Mouse (Mus musculus) adrenal gland, adult 10 weeks (tissue): Measurements from ENCODE around the gene 2210011C24Rik. TPM values are rescaled to one million over a fixed set of nuclear protein-coding genes. Genes with fewer than 3 reads are reported as not detected.

Source experiments
- polyA plus RNA-seq: library from polyadenylated mRNA; stranded (reverse); fragments of 350-450 nt; fragmentation: Illumina TruSeq; extraction: RNeasy Lipid Tissue Mini Kit (QIAGEN cat#74804); gene quantifications from one replicate; pipeline ENCODE4 v1.2.3, GENCODE M21; 2014; ENCODE audit warnings: low read depth, low replicate concordance

2210011C24Rik gene
- polyA plus RNA-seq, result not detected

DNA sequence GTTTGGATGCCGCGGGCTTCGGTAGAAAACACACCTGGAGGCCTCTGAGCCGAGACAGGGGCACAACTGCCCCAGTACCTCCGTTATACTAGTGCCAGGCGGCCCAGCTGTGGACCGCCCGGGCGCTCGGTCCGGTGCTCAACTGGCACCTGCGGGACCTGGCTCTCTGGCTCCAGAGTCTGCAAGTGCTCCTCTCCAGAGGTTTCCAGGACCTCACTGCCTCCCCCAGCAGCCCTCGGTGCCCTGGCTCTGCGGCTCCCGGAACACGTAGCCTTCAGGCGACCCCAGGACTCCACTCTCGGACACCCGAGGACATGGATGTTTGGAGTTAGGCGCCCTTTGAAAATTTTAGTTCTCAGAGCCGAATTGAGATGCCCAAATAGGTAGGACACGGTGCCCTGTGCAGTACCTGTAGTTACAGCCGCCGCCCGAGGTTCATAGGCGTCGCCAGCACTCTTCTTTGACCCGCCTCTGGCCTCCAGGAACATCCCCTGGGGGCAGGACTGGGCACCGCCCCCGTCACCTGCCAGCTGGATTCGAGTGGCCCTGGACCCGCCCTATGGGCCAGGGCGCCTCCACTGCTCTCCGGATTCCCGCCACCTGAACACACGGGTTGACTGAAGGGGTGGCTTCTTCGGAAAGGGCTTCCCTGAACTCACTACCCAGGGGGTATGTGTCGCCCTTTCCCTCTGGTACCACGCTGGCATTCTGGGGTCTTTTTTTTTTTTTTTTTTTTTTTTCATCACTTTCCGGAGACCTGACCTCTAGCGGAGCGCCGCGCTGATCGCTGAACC lies at the start of gene 2210011C24Rik:
2210011C24Rik (minus strand) TSS at position 467 of the 794 bp plus-strand sequence.

DNA sequence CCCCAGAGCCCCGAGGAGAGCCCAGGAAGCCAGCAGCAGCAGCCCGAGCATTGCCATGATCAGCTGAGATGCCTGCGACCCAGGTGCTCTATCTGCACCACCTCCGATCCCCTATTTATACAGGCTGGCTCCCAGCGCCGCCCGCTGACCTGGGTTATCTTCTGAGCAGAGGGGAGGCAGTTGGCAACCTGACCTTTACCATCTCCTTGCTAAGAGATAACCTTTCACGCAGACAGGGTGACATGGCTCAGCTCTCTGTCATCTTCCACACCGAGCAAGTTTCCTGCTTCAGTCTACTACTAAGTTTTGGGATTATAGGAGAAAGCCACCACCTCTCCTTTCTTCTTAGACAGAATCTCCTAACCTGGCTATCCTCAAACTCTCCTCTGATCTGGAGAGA lies 32.9 kb upstream of the 2210011C24Rik start, which contains the start of gene Rln3:
Rln3 (minus strand) TSS at position 101 of the 400 bp plus-strand sequence.

DNA sequence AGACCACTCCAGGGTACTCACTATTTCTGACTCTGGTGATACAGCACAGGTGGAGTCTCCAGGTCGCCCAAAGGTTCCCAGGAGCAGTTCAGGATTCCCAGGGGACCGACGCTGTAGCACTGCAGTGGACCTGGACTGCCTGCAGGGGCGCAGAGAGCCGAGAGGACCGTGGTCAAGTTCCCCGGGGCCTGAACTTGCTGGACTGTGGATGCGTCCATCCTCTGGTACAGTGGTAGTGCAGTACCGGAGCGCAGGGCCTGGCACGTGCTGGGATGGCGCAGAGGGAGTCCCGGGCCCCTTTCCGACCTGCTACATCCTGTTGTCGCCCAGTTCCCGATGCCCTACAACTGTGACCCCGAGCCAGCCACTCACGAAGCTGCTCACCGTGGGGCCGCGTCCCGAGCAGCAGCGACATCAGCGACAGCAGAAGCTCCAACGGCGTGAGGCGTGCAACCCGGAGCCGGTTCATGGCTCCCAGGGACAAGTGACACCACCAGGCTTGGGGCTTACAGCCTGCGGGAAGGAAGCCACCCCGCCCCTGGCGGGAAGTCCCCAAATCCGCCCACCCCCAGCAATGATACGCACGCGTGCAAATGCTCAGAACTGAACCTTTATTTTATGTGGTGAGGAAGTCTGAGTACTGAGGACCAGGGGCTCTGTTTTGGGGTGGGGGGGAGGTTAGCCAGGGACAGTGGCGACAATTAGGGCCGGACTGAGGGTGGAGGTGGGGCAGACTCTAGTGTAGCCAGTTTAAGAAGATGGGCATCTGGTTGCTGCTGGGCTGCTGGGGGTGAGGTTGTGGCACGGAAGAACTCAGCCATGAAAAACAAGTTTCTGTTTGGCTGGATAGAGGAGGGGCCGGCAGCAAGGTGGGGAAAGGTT lies 30.3 kb upstream of the 2210011C24Rik start, which contains the start of gene Il27ra:
Il27ra (minus strand) TSS at position 524 of the 882 bp plus-strand sequence.

DNA sequence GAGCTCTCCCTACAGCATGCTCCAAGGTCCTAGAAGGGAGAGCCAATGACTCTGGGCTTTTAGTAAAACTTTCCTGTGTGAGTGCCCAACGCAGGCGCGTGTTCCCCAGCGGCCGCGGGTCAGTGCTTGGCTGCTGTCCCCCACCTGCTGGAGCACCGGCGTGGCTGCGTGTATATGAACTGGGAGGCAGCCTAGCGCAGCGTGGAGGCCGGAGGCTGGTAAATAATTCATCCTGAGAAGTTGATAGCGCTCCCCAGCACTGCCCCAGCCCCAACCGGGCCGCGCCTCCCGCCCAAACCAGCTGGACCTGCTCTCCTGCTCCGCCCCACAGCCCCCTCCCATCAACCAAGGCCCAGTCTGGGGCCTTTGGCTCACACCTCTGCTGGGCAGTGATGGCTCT lies 9.1 kb upstream of the 2210011C24Rik start, which contains the start of gene Palm3:
Palm3 (plus strand) TSS at position 376 of the 400 bp plus-strand sequence.

DNA sequence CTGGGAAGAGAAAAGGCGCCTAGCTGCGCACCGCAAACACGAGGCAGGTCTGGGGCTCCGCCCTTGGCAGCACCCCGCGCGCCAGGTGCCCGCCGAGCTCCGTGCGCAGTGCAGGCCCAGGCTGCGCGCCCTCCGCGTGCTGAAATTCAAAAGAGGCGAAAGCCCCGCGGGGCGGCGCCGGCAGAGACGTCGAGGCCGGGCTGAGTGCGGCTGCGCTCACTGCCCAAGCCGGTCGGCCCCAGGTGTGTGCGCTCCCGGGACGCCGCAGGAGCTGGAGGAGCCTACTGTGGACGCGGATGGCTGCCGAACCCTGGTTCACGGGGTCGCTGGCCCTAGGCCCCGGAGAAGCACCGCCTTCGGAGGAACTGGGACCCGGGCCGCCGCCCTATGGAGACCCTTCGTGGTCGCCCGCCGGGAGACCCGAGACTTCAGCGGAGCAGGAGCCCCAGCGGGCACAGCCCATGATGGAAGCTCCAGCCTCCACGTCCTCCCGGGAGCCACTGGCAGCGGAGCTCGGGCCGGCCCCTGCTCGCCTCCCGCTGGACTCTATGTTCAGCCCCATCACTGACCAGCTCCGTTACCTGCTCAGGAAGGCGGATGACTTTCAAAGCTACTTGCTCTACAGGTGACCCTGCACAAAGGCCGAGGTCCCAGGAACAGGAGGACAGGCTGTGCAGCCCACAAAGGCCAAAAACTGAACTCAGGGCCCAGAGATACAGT lies 10.5 kb downstream of the 2210011C24Rik start, which contains the start of gene 1700067K01Rik:
1700067K01Rik (plus strand) TSS at position 222 of the 720 bp plus-strand sequence.

DNA sequence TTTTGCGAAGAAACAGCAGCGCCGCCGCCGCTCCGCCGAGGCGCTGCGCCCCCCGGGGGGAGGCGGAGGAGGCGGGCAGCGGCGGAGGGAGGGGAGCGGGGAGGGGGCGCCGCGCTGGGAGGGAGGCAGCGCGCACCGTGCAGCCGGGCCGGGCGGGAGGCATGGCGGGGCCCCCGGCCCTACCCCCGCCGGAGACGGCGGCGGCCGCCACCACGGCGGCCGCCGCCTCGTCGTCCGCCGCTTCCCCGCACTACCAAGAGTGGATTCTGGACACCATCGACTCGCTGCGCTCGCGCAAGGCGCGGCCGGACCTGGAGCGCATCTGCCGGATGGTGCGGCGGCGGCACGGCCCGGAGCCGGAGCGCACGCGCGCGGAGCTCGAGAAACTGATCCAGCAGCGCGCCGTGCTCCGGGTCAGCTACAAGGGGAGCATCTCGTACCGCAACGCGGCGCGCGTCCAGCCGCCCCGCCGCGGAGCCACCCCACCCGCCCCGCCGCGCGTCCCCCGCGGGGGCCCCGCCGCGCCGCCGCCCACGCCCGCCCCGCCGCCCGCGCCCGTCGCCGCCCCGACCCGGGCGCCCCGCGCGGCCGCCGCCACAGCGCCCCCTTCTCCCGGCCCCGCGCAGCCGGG lies 14.3 kb downstream of the 2210011C24Rik start, which contains the start of gene Samd1:
Samd1 (plus strand) TSS at position 162 of the 631 bp plus-strand sequence.

DNA sequence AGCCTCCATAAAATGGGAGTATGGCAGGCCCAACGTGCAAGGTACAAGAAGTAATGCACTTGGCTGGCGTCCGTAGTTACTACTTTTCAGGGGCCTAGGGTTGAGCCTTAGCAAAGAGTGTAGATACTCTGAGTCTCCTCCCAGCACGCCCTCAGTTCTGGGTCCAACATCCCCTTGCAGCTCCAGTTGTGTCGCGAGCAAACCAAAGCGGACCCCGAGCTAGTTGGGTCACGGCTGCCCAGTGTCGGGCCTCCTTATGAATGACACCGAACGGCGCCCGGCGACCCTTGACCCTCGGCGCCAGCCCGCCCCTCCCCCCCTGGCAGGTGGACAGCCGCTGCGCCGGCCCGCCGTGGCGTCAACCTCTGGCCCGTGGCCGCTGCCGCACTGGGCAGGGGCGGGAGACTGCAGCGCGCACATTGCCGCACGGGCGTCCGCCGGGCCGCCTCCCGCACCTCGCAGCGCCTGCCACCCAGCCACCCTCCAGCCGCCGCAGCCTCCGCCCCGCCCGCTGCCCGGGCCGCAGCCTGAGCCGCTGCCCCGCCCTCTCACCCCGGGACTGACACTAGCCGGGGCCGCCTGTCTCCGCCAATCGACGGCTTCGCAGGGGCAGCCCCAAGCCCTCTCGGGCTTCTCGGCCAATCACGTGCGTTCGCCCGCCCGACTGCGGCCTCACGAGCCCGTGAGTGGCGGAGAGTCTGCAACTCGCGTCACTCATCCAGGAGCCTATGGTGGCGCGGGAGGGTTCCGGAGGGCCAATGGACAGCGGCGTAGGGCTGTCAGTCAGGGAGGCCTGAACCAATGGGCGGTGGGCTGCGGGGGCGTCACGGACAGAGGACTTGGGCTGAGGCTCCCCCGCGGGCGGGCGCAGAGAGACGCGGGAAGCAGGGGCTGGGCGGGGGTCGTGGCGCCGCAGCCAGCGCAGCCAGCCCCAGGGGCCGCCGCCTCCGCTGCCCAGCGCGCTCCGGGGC lies 39.5 kb downstream of the 2210011C24Rik start, which contains the start of gene Prkaca:
Prkaca (plus strand) TSS at position 844 of the 971 bp plus-strand sequence.

Other genes with a start within 250 kb of the 2210011C24Rik start
- 7.5 TPM for gene Adgrl1, start 112.1 kb downstream of the 2210011C24Rik start, polyA plus RNA-seq
- gene Gm10644, start 57.0 kb downstream of the 2210011C24Rik start, polyA plus RNA-seq, result 0.35 TPM
- 1.7 TPM for gene Asf1b, start 56.7 kb downstream of the 2210011C24Rik start, polyA plus RNA-seq
- 56.5 TPM for gene Prkaca, start 39.2 kb downstream of the 2210011C24Rik start, polyA plus RNA-seq
- 4.4 TPM for gene Samd1, start 14.5 kb downstream of the 2210011C24Rik start, polyA plus RNA-seq
- gene 1700067K01Rik, start 10.7 kb downstream of the 2210011C24Rik start, polyA plus RNA-seq, result not detected
- gene Palm3, start 9.3 kb upstream of the 2210011C24Rik start, polyA plus RNA-seq, result 0.76 TPM
- 0.35 TPM for gene Il27ra, start 30.4 kb upstream of the 2210011C24Rik start, polyA plus RNA-seq
- gene Rln3, start 32.8 kb upstream of the 2210011C24Rik start, polyA plus RNA-seq, result not detected
- 2.3 TPM for gene Gm10643, start 53.0 kb upstream of the 2210011C24Rik start, polyA plus RNA-seq
- gene Rfx1, start 54.7 kb upstream of the 2210011C24Rik start, polyA plus RNA-seq, result 0.64 TPM
- 1.3 TPM for gene Dcaf15, start 92.6 kb upstream of the 2210011C24Rik start, polyA plus RNA-seq
- not detected for gene Podnl1, start 113.8 kb upstream of the 2210011C24Rik start, polyA plus RNA-seq
- gene Cc2d1a, start 135.8 kb upstream of the 2210011C24Rik start, polyA plus RNA-seq, result 0.35 TPM
- gene 4930432K21Rik, start 135.9 kb upstream of the 2210011C24Rik start, polyA plus RNA-seq, result not detected
- not detected for gene Nanos3, start 173.0 kb upstream of the 2210011C24Rik start, polyA plus RNA-seq
- 0.52 TPM for gene Zswim4, start 224.9 kb upstream of the 2210011C24Rik start, polyA plus RNA-seq
- 5.3 TPM for gene D8Ertd738e, start 237.5 kb upstream of the 2210011C24Rik start, polyA plus RNA-seq
- 4.1 TPM for gene Mri1, start 245.2 kb upstream of the 2210011C24Rik start, polyA plus RNA-seq